42 mouse cellular contexts compared by ENCODE assay signal in the genomic region with DNA sequence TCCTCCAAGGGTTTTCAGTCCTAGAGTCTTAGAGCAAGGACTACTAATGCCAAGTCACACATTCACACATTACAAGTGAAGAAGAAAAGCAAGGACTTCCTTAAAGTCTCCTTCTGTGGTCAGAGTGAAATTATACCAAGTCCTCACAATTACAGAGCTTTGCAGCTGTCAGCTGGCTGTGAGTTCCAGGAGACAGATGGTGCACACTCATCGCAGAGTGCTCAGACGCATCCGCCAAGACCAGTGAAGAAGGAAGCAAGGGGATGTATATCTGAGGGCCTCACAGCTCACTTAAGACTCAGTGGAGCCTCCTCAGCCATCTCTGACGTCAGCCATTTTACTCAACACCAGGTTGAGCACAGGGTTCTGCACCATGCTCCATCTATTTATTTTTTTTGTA. TPM values are rescaled to one million over a fixed set of nuclear protein-coding genes. Genes with fewer than 3 reads are reported as not detected.
A peak's percentile ranks its signal among the peaks of the same experiment; 100 is the strongest.
DNase-seq lines count a peak whose midpoint lies in the region; ATAC-seq lines count a peak whose summit lies in the region.
"Had no signal": no experiment of that assay in that cellular context is flagged by ENCODE, and none has a peak within 500 bp of the region (broad histone marks: within the 10 kb centered on the region; RNA-seq: fewer than 3 reads in every experiment).

No protein-coding gene starts in this region.

- peak; percentile 38 for DNase-seq in right cerebral cortex, adult 18-20 months
- DNase-seq in right cerebral cortex, postnatal 4 days, result no peak
- peak; percentile 44 to 63 for DNase-seq in right cerebral cortex, postnatal 10 days (ENCODE audit: low spot score in 2 of 2)
- DNase-seq in c-Kit-positive CD71-positive TER-119-positive erythroid progenitor cells, embryonic 14.5 days (ENCODE audit: low spot score), result no peak
- no peak for DNase-seq in liver, embryonic 11.5 days (ENCODE audit: low spot score)
- DNase-seq: adrenal gland, adult 2 months; adrenal gland, postnatal 36 days; B cell, adult 2 months; cerebellum, adult 9-10 months; cerebellum, postnatal 36 days; embryo, embryonic 11 days; gastrocnemius, postnatal 14 days; heart, adult 11 months; kidney, adult 8-10 months; kidney, postnatal 4 days; liver, postnatal 0 days; lung, postnatal 4 days; midbrain, embryonic 14.5 days; thymus, adult 18-20 months; thymus, postnatal 25 days had no signal

- no peak overlapping the region for H3K4me2 ChIP-seq in liver, embryonic 11.5 days
- H3K4me2 ChIP-seq: embryonic facial prominence, embryonic 13.5 days; forebrain, embryonic 15.5 days; heart, embryonic 15.5 days; hindbrain, embryonic 12.5 days; limb, embryonic 13.5 days; liver, embryonic 12.5 days; neural tube, embryonic 12.5 days; stomach, embryonic 15.5 days had no signal

- peak; percentile 28; the same call in 1 of the 2 replicates for ATAC-seq in megakaryocyte, adult 5-6 weeks (ENCODE audit: poor library complexity, severe bottlenecking)
- ATAC-seq in liver, embryonic 11.5 days (replicated peaks; ENCODE audit: low FRiP score), result no peak
- ATAC-seq in CD4-positive, CD25-positive, alpha-beta regulatory T cell, adult 4 months, result no peak
- ATAC-seq: activated CD4-positive, CD25-positive, alpha-beta regulatory T cell, adult 4 months; forebrain, embryonic 15.5 days; intestine, embryonic 16.5 days; liver, embryonic 12.5 days; liver, postnatal 0 days; lung, postnatal 0 days had no signal

- no peaks in the 10 kb centered on the region for H3K36me3 ChIP-seq in liver, embryonic 11.5 days (ENCODE audit: control insufficient read depth, insufficient read depth, low read length)
- H3K36me3 ChIP-seq: embryonic facial prominence, embryonic 13.5 days; forebrain, embryonic 10.5 days; forebrain, embryonic 15.5 days; heart, embryonic 10.5 days; heart, embryonic 15.5 days; hindbrain, embryonic 12.5 days; limb, embryonic 13.5 days; liver, embryonic 12.5 days; neural tube, embryonic 12.5 days; stomach, embryonic 15.5 days had no signal

- no peak overlapping the region for H3K9ac ChIP-seq in liver, embryonic 11.5 days (ENCODE audit: low read depth, low read length)
- H3K9ac ChIP-seq: embryonic facial prominence, embryonic 13.5 days; forebrain, embryonic 15.5 days; heart, embryonic 15.5 days; hindbrain, embryonic 12.5 days; limb, embryonic 13.5 days; liver, embryonic 12.5 days; liver, postnatal 0 days; neural tube, embryonic 12.5 days; stomach, embryonic 15.5 days had no signal

- H3K9me3 ChIP-seq in liver, embryonic 11.5 days (ENCODE audit: control insufficient read depth, low read length), result no peaks in the 10 kb centered on the region
- H3K9me3 ChIP-seq: embryonic facial prominence, embryonic 13.5 days; forebrain, embryonic 10.5 days; forebrain, embryonic 15.5 days; heart, embryonic 10.5 days; heart, embryonic 15.5 days; hindbrain, embryonic 12.5 days; limb, embryonic 13.5 days; liver, embryonic 12.5 days; neural tube, embryonic 12.5 days; stomach, embryonic 15.5 days had no signal

- no peak overlapping the region for H3K4me3 ChIP-seq in liver, embryonic 11.5 days (ENCODE audit: low read depth, low read length)
- H3K4me3 ChIP-seq: embryonic facial prominence, embryonic 13.5 days; forebrain, embryonic 10.5 days; forebrain, embryonic 15.5 days; heart, embryonic 10.5 days; heart, embryonic 15.5 days; hindbrain, embryonic 12.5 days; limb, embryonic 13.5 days; liver, embryonic 12.5 days; neural tube, embryonic 12.5 days; stomach, embryonic 15.5 days had no signal

- H3K27me3 ChIP-seq in liver, embryonic 11.5 days (replicated peaks; ENCODE audit: control insufficient read depth, insufficient read depth, low read length), result no peaks in the 10 kb centered on the region
- H3K27me3 ChIP-seq: CH12.LX; embryonic facial prominence, embryonic 13.5 days; forebrain, embryonic 15.5 days; heart, embryonic 15.5 days; hindbrain, embryonic 12.5 days; limb, embryonic 13.5 days; liver, embryonic 12.5 days; neural tube, embryonic 12.5 days; stomach, embryonic 15.5 days had no signal

- WGBS in liver, embryonic 11.5 days, result 83% methylated on average over 4 of the region's 4 CpGs

- no peak overlapping the region for H3K27ac ChIP-seq in liver, embryonic 11.5 days (ENCODE audit: low read depth, low read length)
- H3K27ac ChIP-seq: embryonic facial prominence, embryonic 13.5 days; forebrain, embryonic 10.5 days; forebrain, embryonic 15.5 days; heart, embryonic 10.5 days; heart, embryonic 15.5 days; hindbrain, embryonic 12.5 days; kidney, postnatal 0 days; limb, embryonic 13.5 days; liver, embryonic 12.5 days; neural tube, embryonic 12.5 days; stomach, embryonic 15.5 days had no signal

- no peaks in the 10 kb centered on the region for H3K4me1 ChIP-seq in liver, embryonic 11.5 days (replicated peaks; ENCODE audit: control insufficient read depth, insufficient read depth, low read length)
- H3K4me1 ChIP-seq: embryonic facial prominence, embryonic 13.5 days; forebrain, embryonic 10.5 days; forebrain, embryonic 15.5 days; heart, embryonic 10.5 days; heart, embryonic 15.5 days; hindbrain, embryonic 12.5 days; limb, embryonic 13.5 days; liver, embryonic 12.5 days; neural tube, embryonic 12.5 days; stomach, embryonic 15.5 days had no signal

RNA-seq across cellular contexts. Expression of gene Klrb1a, which starts 1.1 kb away (rescaled TPM):
- 1.8 and 2.8 TPM in 2 replicates for total RNA-seq in megakaryocyte, adult 5-6 weeks (2015)
- total RNA-seq in megakaryocyte, adult 5-6 weeks (2017), result 0.81 and 2.6 TPM in 2 replicates
- polyA plus RNA-seq in liver, embryonic 11.5 days (2014; fragmentation: Nextera tagmentation; extraction: Ambion mirVana), result 0.18 TPM in 1 of 2 replicates, not detected in the other
- not detected for polyA plus RNA-seq in CD4-positive, CD25-positive, alpha-beta regulatory T cell, adult 4 months (2017; shearing (Covaris generic))
- total RNA-seq: adrenal gland, adult 2 months; adrenal gland, postnatal 36 days; CH12.LX; ES-E14; gastrocnemius, postnatal 14 days; heart, postnatal 25 days; layer of hippocampus, adult 8-10 months; layer of hippocampus, postnatal 25 days; left cerebral cortex, postnatal 25 days had no signal
- polyA plus RNA-seq: embryonic facial prominence, embryonic 13.5 days; forebrain, embryonic 10.5 days; forebrain, embryonic 15.5 days; heart, embryonic 10.5 days; heart, embryonic 15.5 days; hindbrain, embryonic 12.5 days; intestine, embryonic 16.5 days; limb, embryonic 13.5 days; lung, postnatal 0 days; midbrain, embryonic 14.5 days; neural tube, embryonic 12.5 days; stomach, embryonic 15.5 days had no signal

RNA-seq across cellular contexts. Expression of gene Clec2h, which starts 37.8 kb away (rescaled TPM):
- total RNA-seq in megakaryocyte, adult 5-6 weeks (2015), result not detected in 2 replicates
- not detected in 2 replicates for total RNA-seq in megakaryocyte, adult 5-6 weeks (2017)
- polyA plus RNA-seq in liver, embryonic 11.5 days (2014; fragmentation: Nextera tagmentation; extraction: Ambion mirVana), result not detected in 2 replicates
- not detected for polyA plus RNA-seq in CD4-positive, CD25-positive, alpha-beta regulatory T cell, adult 4 months (2017; shearing (Covaris generic))
- total RNA-seq: CH12.LX; ES-E14; gastrocnemius, postnatal 14 days; layer of hippocampus, adult 8-10 months; layer of hippocampus, postnatal 25 days had no signal
- polyA plus RNA-seq: activated CD4-positive, CD25-positive, alpha-beta regulatory T cell, adult 4 months; adrenal gland, adult 2 months; embryonic facial prominence, embryonic 13.5 days; forebrain, embryonic 10.5 days; forebrain, embryonic 15.5 days; heart, embryonic 10.5 days; heart, embryonic 15.5 days; hindbrain, embryonic 12.5 days; limb, embryonic 13.5 days; liver, embryonic 12.5 days; lung, postnatal 0 days; midbrain, embryonic 14.5 days; neural tube, embryonic 12.5 days had no signal

RNA-seq across cellular contexts. Expression of gene A2ml1, which starts 43.0 kb away (rescaled TPM):
- total RNA-seq in megakaryocyte, adult 5-6 weeks (2015), result not detected in 2 replicates
- total RNA-seq in megakaryocyte, adult 5-6 weeks (2017), result not detected in 2 replicates
- polyA plus RNA-seq in liver, embryonic 11.5 days (2014; fragmentation: Nextera tagmentation; extraction: Ambion mirVana), result 0.45 and 1.3 TPM in 2 replicates
- not detected for polyA plus RNA-seq in CD4-positive, CD25-positive, alpha-beta regulatory T cell, adult 4 months (2017; shearing (Covaris generic))
- total RNA-seq: adrenal gland, adult 2 months; adrenal gland, postnatal 36 days; CH12.LX; ES-E14; gastrocnemius, postnatal 14 days; heart, postnatal 25 days had no signal
- polyA plus RNA-seq: adrenal gland, adult 2 months; forebrain, embryonic 10.5 days; hindbrain, embryonic 12.5 days; limb, embryonic 13.5 days; neural tube, embryonic 12.5 days had no signal

Comparison
In these comparisons a context has a peak if more than half of its experiments do, and no peak if none do; other contexts are left out.
1. DNase-seq: peak in right cerebral cortex, adult 18-20 months (single experiment) and right cerebral cortex, postnatal 10 days (2 of 2); none in right cerebral cortex, postnatal 4 days (single experiment), c-Kit-positive CD71-positive TER-119-positive erythroid progenitor cells, embryonic 14.5 days (single experiment) and liver, embryonic 11.5 days (single experiment).